Mouse (Mus musculus) lung, embryonic 14.5 days (tissue): ENCODE measurements around the gene U2af1. TPM values are rescaled to one million over a fixed set of nuclear protein-coding genes. Genes with fewer than 3 reads are reported as not detected.

Experiments
- ATAC-seq: fragments of 200-750 bp; cut with Nextera tagmentation; 2 replicates; pipeline ENCODE4 v1.8.0; 2017; ENCODE audit warnings: mild to moderate bottlenecking, moderate TSS enrichment, moderate library complexity; ENCODE audit not compliant: insufficient read depth
- DNase-seq: peaks from one replicate; pipeline ENCODE4 v3.0.0-alpha.2; 2015
- H3K27ac ChIP-seq: fragments of 300-500 bp; sonication (generic); 2 replicates; pipeline ENCODE4 v1.5.1; 2014; ENCODE audit warnings: low read depth, mild to moderate bottlenecking, moderate library complexity
- H3K27me3 ChIP-seq: fragments of 300-500 bp; sonication (generic); 2 replicates; pipeline ENCODE4 v1.6.1; 2014; ENCODE audit warnings: low read length, control low read depth; ENCODE audit not compliant: insufficient read depth
- H3K36me3 ChIP-seq: fragments of 300-500 bp; sonication (generic); 2 replicates; pipeline ENCODE4 v1.6.1; 2014; ENCODE audit warnings: control low read depth; ENCODE audit not compliant: insufficient read depth
- H3K4me1 ChIP-seq: fragments of 300-500 bp; sonication (generic); 2 replicates; pipeline ENCODE4 v1.6.1; 2014; ENCODE audit warnings: antibody characterized with exemption, control low read depth; ENCODE audit not compliant: insufficient read depth
- H3K4me2 ChIP-seq: fragments of 300-500 bp; sonication (generic); 2 replicates; pipeline ENCODE4 v1.6.1; 2014; ENCODE audit warnings: mild to moderate bottlenecking
- H3K4me3 ChIP-seq: fragments of 300-500 bp; sonication (generic); 2 replicates; pipeline ENCODE4 v1.5.1; 2014; ENCODE audit warnings: low read depth, low read length
- H3K9ac ChIP-seq: fragments of 300-500 bp; sonication (generic); 2 replicates; pipeline ENCODE4 v1.6.1; 2014
- H3K9me3 ChIP-seq: fragments of 300-500 bp; sonication (generic); 2 replicates; pipeline ENCODE4 v1.6.1; 2016; ENCODE audit warnings: low read depth, low read length, control low read depth
- CTCF ChIP-seq: IDR thresholded peaks from 2 replicates; pipeline ENCODE4 v1.5.1; 2016; ENCODE audit warnings: antibody characterized with exemption, low read depth
- WGBS: fragments of 180-500 bp; shearing (Covaris S2); extraction: QIAGEN DNeasy Blood & Tissue Kit; methylation state at CpG from one replicate; pipeline ENCODE4 v1.1.7; 2014; 5-methylcytosine and 5-hydroxymethylcytosine counted together
- polyA plus RNA-seq: library from polyadenylated mRNA; unstranded; fragments of >200 nt; fragmentation: Nextera tagmentation; extraction: Ambion mirVana; gene quantifications from 2 replicates; pipeline ENCODE4 v1.2.1, GENCODE M21; 2014

The U2af1 gene
- polyA plus RNA-seq, 1 experiment from 2014 or later: 202 TPM

- H3K4me2 ChIP-seq: peak overlapping the region; percentile 99
- peak overlapping the region; percentile 50 for H3K4me3 ChIP-seq
- ATAC-seq (peak; percentile 45), DNase-seq (no peak)
- no peak overlapping the region for H3K27ac ChIP-seq
- peak overlapping the region; percentile 49 for H3K9ac ChIP-seq
- H3K27me3 ChIP-seq: peaks cover 22% of the 10 kb centered on the region
- H3K36me3 ChIP-seq: no peaks in the 10 kb centered on the region
- no peaks in the 10 kb centered on the region for H3K9me3 ChIP-seq
- H3K4me1 ChIP-seq: no peaks in the 10 kb centered on the region
- no peak for TF ChIP-seq CTCF
- 3% methylated on average over 45 of the region's 45 CpGs for WGBS
Measured at GRCm38 (mm10) chr17:31636277-31636941, 22.3 kb downstream of the U2af1 start.

DNA sequence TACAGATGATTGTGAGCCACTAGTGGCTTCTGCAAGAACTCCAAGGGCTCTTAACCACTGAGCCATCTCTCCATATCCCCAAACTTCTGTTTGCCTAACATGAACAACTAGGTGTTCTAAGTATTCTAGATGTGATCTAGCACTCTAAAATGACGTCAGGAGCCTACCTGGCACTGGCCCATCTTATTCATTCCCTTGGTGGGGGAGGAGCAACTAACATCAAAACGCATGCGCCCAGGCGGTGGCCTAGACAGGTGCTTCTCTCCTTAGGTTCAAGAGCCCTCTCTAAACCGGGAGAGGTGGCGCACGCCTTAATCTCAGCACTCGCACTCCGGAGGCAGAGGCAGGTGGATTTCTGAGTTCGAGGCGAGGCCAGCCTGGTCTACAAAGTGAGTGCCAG is 22.9 kb downstream of the U2af1 start:
- TF ChIP-seq CTCF: no peak
- Histone ChIP-seq H3K27me3 (peaks cover 22% of the 10 kb centered on the region), H3K4me2 (peak overlapping the region; percentile 99), H3K4me1 (no peaks in the 10 kb centered on the region), H3K4me3 (0 out of 2 replicates have a peak overlapping the region, but pooled peaks have one; percentile 50), H3K36me3 (no peaks in the 10 kb centered on the region), H3K9me3 (no peaks in the 10 kb centered on the region), H3K9ac (no peak overlapping the region), H3K27ac (no peak overlapping the region)
- ATAC-seq (no peak), DNase-seq (no peak)
- 46% methylated on average over 11 of the region's 11 CpGs for WGBS

GRCm38 (mm10) chr17:31634896-31635295 is 23.8 kb downstream of the U2af1 start:
- ATAC-seq: no peak

DNA sequence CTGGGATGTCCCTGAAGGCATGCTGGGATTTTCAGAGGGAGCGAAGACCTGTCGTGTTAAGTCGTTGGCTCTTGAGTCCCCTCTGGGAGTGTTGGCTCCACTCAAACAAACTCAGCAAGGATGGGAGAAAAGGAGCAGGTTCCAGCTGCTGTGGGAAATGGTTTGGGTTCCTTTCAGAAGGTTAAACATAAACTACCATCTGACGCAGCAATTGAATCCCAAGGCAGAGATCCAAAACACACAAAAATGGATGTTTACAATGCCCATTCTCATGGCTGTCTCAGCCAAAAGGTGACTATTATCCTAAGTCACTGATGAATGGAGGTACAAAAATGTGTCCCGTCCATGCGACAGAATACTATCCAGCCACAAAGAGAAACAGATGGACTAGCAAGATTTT is 25.7 kb downstream of the U2af1 start:
- Histone ChIP-seq H3K4me3 (no peak overlapping the region), H3K4me1 (no peaks in the 10 kb centered on the region), H3K27ac (no peak overlapping the region), H3K27me3 (peaks cover 22% of the 10 kb centered on the region), H3K4me2 (no peak overlapping the region), H3K9ac (no peak overlapping the region), H3K9me3 (no peaks in the 10 kb centered on the region), H3K36me3 (no peaks in the 10 kb centered on the region)
- no peak for DNase-seq
- no peak for TF ChIP-seq CTCF
- no peak for ATAC-seq
- 64% methylated on average over 6 of the region's 6 CpGs for WGBS

More at GRCm38 (mm10) chr17:31634896-31635295, 23.8 kb downstream of the U2af1 start:
- DNase-seq: no peak
- Histone ChIP-seq H3K36me3 (no peaks in the 10 kb centered on the region), H3K27ac (no peak overlapping the region), H3K9ac (no peak overlapping the region), H3K4me2 (no peak overlapping the region), H3K27me3 (peaks cover 22% of the 10 kb centered on the region), H3K4me3 (no peak overlapping the region), H3K9me3 (no peaks in the 10 kb centered on the region), H3K4me1 (no peaks in the 10 kb centered on the region)
- 81% methylated on average over 5 of the region's 5 CpGs for WGBS
- TF ChIP-seq CTCF: no peak

- Histone ChIP-seq H3K9ac (no peak overlapping the region), H3K27ac (no peak overlapping the region), H3K4me3 (no peak overlapping the region), H3K27me3 (peaks cover 14% of the 10 kb centered on the region), H3K4me1 (no peaks in the 10 kb centered on the region), H3K4me2 (no peak overlapping the region), H3K9me3 (no peaks in the 10 kb centered on the region), H3K36me3 (no peaks in the 10 kb centered on the region)
- ATAC-seq (no peak), DNase-seq (no peak)
- WGBS: 69% methylated on average over 10 of the region's 10 CpGs
- no peak for TF ChIP-seq CTCF
Measured at GRCm38 (mm10) chr17:31631081-31631800, 27.5 kb downstream of the U2af1 start.

DNA sequence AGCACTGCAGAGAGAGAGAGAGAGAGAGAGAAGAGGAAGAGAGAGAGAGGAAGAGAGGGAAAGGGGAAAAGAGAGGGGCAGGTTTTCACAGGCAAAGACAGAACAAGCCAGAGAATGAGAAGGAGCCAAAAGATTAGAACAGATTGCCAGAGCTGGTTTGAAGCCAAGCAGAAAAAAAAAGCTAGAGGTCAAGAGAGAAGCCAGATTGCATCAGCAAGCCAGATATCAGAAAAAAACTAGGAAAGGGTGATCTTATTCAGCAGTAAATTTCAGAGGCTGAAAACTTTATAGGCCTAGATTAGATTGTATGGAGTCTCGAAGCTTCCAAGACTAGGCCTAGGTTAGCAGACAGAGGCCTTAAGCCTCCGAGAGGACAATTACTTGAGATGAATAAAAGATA is 30.7 kb downstream of the U2af1 start:
- TF ChIP-seq CTCF: no peak
- Histone ChIP-seq H3K27me3 (no peaks in the 10 kb centered on the region), H3K9ac (no peak overlapping the region), H3K36me3 (no peaks in the 10 kb centered on the region), H3K4me3 (no peak overlapping the region), H3K27ac (no peak overlapping the region), H3K4me2 (no peak overlapping the region), H3K4me1 (no peaks in the 10 kb centered on the region), H3K9me3 (no peaks in the 10 kb centered on the region)
- ATAC-seq: no peak
- no peak for DNase-seq
- 92% methylated on average over 2 of the region's 2 CpGs for WGBS

DNA sequence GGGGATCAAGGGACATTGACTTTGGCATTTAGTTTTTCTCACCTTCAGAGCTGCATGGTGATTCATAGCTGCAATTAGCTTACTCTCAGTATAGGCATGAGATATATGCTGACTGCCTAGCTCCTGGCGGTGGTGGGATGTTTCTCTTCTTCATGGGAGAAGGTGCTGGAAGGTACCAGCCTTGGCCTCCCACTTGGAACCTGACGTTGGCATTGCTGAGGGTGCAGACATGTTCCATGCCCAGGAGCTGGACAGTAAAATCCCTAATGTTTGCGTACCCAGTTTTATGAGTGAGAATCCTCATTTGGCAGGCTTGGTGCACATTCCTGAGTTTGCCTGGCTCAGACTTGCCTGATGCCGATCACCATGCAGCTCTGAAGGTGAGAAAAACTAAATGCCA is 35.6 kb downstream of the U2af1 start:
- no peaks in the 10 kb centered on the region for H3K4me1 ChIP-seq
- WGBS: 84% methylated on average over 4 of the region's 4 CpGs
- H3K27me3 ChIP-seq: no peaks in the 10 kb centered on the region
- ATAC-seq (no peak), DNase-seq (no peak)
- H3K9me3 ChIP-seq: no peaks in the 10 kb centered on the region
- TF ChIP-seq CTCF: no peak
- no peak overlapping the region for H3K9ac ChIP-seq
- H3K4me3 ChIP-seq: no peak overlapping the region
- H3K27ac ChIP-seq: no peak overlapping the region
- no peak overlapping the region for H3K4me2 ChIP-seq
- no peaks in the 10 kb centered on the region for H3K36me3 ChIP-seq
